ENCODE assay signal across 10 mouse cellular contexts in the genomic region with DNA sequence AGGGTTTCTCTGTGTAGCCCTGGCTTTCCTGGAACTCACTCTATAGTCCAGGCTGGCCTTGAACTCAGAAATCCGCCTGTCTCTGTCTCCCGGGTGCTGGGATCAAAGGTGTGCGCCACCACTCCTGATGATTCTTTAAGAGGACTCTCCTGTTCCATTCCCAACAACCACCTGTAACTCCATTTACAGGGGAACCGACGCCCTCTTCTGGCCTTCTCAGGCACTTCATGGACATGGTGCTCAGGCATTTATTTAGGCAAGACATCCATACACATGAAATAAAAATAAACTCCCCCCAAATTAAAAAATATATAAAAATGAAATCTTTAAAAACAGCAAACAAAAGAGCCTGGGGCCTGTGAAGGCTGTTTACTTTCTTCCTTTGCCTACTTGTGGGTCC. TPM values are rescaled to one million over a fixed set of nuclear protein-coding genes. Genes with fewer than 3 reads are reported as not detected.
DNase-seq lines count a peak whose midpoint lies in the region; ATAC-seq and TF ChIP-seq lines count a peak whose summit lies in the region.
"Had no signal": no experiment of that assay in that cellular context is flagged by ENCODE, and none has a peak within 500 bp of the region (broad histone marks: within the 10 kb centered on the region; RNA-seq: fewer than 3 reads in every experiment).

No protein-coding gene starts in this region.

- H3K27me3 ChIP-seq in kidney, adult 2 months (replicated peaks; ENCODE audit: control insufficient read depth, insufficient read depth, low read length), result no peaks in the 10 kb centered on the region
- peaks cover 10% of the 10 kb centered on the region for H3K27me3 ChIP-seq in kidney, embryonic 16.5 days (ENCODE audit: insufficient read depth, low read length)
- peaks cover 3% of the 10 kb centered on the region; the same call in 1 of the 2 replicates for H3K27me3 ChIP-seq in kidney, postnatal 0 days (ENCODE audit: insufficient read depth, low read length)

- WGBS in kidney, adult 2 months, result 68% methylated on average over 5 of the region's 5 CpGs
- 72% methylated on average over 5 of the region's 5 CpGs for WGBS in kidney, embryonic 16.5 days
- 66% methylated on average over 5 of the region's 5 CpGs for WGBS in kidney, postnatal 0 days

- H3K27ac ChIP-seq in kidney, adult 2 months (ENCODE audit: insufficient read depth, low read depth, low read length), result no peak overlapping the region
- H3K27ac ChIP-seq in kidney, embryonic 16.5 days (ENCODE audit: low read length), result no peak overlapping the region
- no peak overlapping the region for H3K27ac ChIP-seq in kidney, postnatal 0 days
- H3K27ac ChIP-seq: stomach, embryonic 15.5 days had no signal

- no peak for ATAC-seq in CD4-positive, CD25-positive, alpha-beta regulatory T cell, adult 4 months
- ATAC-seq in kidney, embryonic 16.5 days (ENCODE audit: low FRiP score, low TSS enrichment), result no peak
- no peak for ATAC-seq in kidney, postnatal 0 days (replicated peaks; ENCODE audit: low FRiP score, low read depth)

- no peak overlapping the region for H3K9ac ChIP-seq in kidney, embryonic 16.5 days (replicated peaks; ENCODE audit: low read length)
- no peak overlapping the region for H3K9ac ChIP-seq in kidney, postnatal 0 days (ENCODE audit: low read depth, low read length)
- H3K9ac ChIP-seq: liver, embryonic 15.5 days; stomach, embryonic 15.5 days had no signal

- H3K36me3 ChIP-seq in kidney, adult 2 months (ENCODE audit: control insufficient read depth, insufficient read depth, low read length), result peaks cover 7% of the 10 kb centered on the region; the same call in 1 of the 2 replicates
- peaks cover 33% of the 10 kb centered on the region for H3K36me3 ChIP-seq in kidney, embryonic 16.5 days (ENCODE audit: insufficient read depth, low read length)
- peaks cover 36% of the 10 kb centered on the region for H3K36me3 ChIP-seq in kidney, postnatal 0 days (ENCODE audit: insufficient read depth, low read length)

- no peaks in the 10 kb centered on the region for H3K9me3 ChIP-seq in kidney, embryonic 16.5 days (ENCODE audit: low read length)
- no peaks in the 10 kb centered on the region for H3K9me3 ChIP-seq in kidney, postnatal 0 days (replicated peaks; ENCODE audit: low read length)
- H3K9me3 ChIP-seq: liver, embryonic 15.5 days; stomach, embryonic 15.5 days had no signal

- H3K4me2 ChIP-seq in kidney, embryonic 16.5 days (replicated peaks; ENCODE audit: low read depth, low read length), result no peak overlapping the region
- H3K4me2 ChIP-seq in kidney, postnatal 0 days (ENCODE audit: low read length), result no peak overlapping the region
- H3K4me2 ChIP-seq: stomach, embryonic 15.5 days had no signal

- TF ChIP-seq CTCF in kidney, adult 2 months (conservative IDR thresholded peaks at IDR 0.05; ENCODE audit: insufficient read depth, insufficient read length, low read depth, low read length), result peak; percentile 47
- TF ChIP-seq CTCF in kidney, postnatal 0 days (IDR thresholded peaks at IDR 0.05; ENCODE audit: low read depth), result peak; percentile 60

- TF ChIP-seq POLR2A in kidney, adult 2 months (IDR thresholded peaks at IDR 0.05; ENCODE audit: low read depth, low read length), result no peak

- H3K4me1 ChIP-seq in kidney, adult 2 months (ENCODE audit: control insufficient read depth, insufficient read depth, low read length), result peaks cover 5% of the 10 kb centered on the region; the same call in 1 of the 2 replicates
- peaks cover 23% of the 10 kb centered on the region for H3K4me1 ChIP-seq in kidney, embryonic 16.5 days (ENCODE audit: insufficient read depth, low read length)
- H3K4me1 ChIP-seq in kidney, postnatal 0 days (replicated peaks; ENCODE audit: insufficient read depth, low read length), result peaks cover 16% of the 10 kb centered on the region

- peak; percentile 72 for DNase-seq in CD4-positive, CD25-positive, alpha-beta regulatory T cell, adult 2 months (ENCODE audit: low read depth, low spot score)
- DNase-seq in kidney, adult 2 months, result peak; percentile 59
- peak; percentile 52 for DNase-seq in T-cell, adult 2 months (ENCODE audit: low spot score)
- peak; percentile 49 for DNase-seq in kidney, postnatal 0 days (ENCODE audit: low spot score)
- DNase-seq in right cerebral cortex, postnatal 10 days (ENCODE audit: low spot score in 2 of 2), result peak; percentile 71 to 73
- DNase-seq in ovary, postnatal 36 days (ENCODE audit: low spot score), result no peak

- no peak overlapping the region for H3K4me3 ChIP-seq in kidney, adult 2 months (ENCODE audit: insufficient read depth, low read depth, low read length)
- no peak overlapping the region for H3K4me3 ChIP-seq in kidney, embryonic 16.5 days (ENCODE audit: low read length)
- no peak overlapping the region for H3K4me3 ChIP-seq in kidney, postnatal 0 days (replicated peaks; ENCODE audit: low read depth, low read length)
- H3K4me3 ChIP-seq: stomach, embryonic 15.5 days had no signal

RNA-seq across cellular contexts. Expression of gene Pank4, which starts 3.2 kb away (rescaled TPM):
- 10 to 100 TPM; 40.8 to 61.1 TPM for polyA plus RNA-seq in CD4-positive, CD25-positive, alpha-beta regulatory T cell, adult 4 months (2017; shearing (Covaris generic))
- 37.5 and 41.5 TPM in 2 replicates for polyA plus RNA-seq in kidney, adult 2 months (2012; rRNA removed)
- polyA plus RNA-seq in kidney, embryonic 16.5 days (2015; fragmentation: Nextera tagmentation; extraction: Ambion mirVana), result 51.9 and 53.8 TPM in 2 replicates
- 30.4 TPM in 2 replicates for polyA plus RNA-seq in kidney, postnatal 0 days (2015; fragmentation: Nextera tagmentation; extraction: Ambion mirVana)

RNA-seq across cellular contexts. Expression of gene Hes5, which starts 6.5 kb away (rescaled TPM):
- polyA plus RNA-seq in CD4-positive, CD25-positive, alpha-beta regulatory T cell, adult 4 months (2017; shearing (Covaris generic)), result under 1 TPM in 1 of 2 experiments, not detected in 1; 0.59 TPM
- not detected in 2 replicates for polyA plus RNA-seq in kidney, adult 2 months (2012; rRNA removed)
- polyA plus RNA-seq in kidney, embryonic 16.5 days (2015; fragmentation: Nextera tagmentation; extraction: Ambion mirVana), result 17.2 and 20.1 TPM in 2 replicates
- polyA plus RNA-seq in kidney, postnatal 0 days (2015; fragmentation: Nextera tagmentation; extraction: Ambion mirVana), result 5.8 and 6.2 TPM in 2 replicates

RNA-seq across cellular contexts. Expression of gene Tnfrsf14, which starts 38.8 kb away (rescaled TPM):
- polyA plus RNA-seq in CD4-positive, CD25-positive, alpha-beta regulatory T cell, adult 4 months (2017; shearing (Covaris generic)), result 10 to 100 TPM; 12.0 to 22.3 TPM
- 12.1 and 19.4 TPM in 2 replicates for polyA plus RNA-seq in kidney, adult 2 months (2012; rRNA removed)
- 0.74 and 0.95 TPM in 2 replicates for polyA plus RNA-seq in kidney, embryonic 16.5 days (2015; fragmentation: Nextera tagmentation; extraction: Ambion mirVana)
- 0.75 and 1.3 TPM in 2 replicates for polyA plus RNA-seq in kidney, postnatal 0 days (2015; fragmentation: Nextera tagmentation; extraction: Ambion mirVana)
